ENCODE assay signal across 8 mouse cellular contexts in the genomic region with DNA sequence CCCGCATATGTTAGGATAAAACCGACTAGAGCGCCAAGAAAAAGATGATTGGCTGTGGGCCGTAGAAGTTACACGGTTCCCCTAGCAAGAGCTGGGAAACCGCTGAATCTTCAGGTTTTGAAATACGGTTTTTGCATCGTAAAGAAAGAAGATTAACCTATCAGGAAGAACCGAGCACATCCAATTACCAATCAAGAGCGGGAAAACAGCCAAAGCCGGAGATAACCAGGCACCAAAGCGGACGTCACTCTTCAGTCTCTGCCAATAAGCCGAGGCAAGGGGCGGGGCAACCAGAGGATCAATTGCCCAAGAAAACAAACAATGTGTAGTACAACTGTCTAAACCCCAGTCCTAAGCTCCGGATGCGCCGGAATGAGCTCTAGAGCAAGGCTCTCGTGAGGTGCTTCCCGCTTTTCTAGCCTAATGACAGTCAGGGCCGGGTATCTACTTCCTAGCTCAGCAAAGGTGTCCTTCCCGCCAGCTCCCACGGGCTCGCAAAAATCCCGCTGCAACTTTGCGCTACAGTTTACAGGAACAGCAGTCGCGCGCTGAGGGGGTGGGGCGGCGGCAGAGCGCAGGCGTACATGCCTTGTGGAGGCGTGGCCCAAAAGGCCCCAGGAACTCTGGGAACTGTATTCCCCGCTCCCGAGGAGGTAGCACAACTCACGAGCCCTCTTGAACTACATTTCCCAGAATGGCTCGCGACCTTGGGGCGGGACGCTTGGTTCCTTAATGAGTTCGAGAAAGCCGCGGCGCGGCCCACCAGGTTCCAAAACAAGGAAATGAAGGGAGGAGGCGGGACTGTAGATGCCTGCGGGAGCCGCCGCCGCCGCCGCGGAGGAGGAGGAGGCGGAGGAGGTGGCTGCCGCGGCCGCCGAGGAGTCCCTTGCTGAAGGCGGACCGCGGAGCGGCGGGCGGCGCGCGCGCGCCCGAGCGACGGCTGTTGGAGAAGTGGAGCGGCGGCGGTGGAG. TPM values are rescaled to one million over a fixed set of nuclear protein-coding genes. Genes with fewer than 3 reads are reported as not detected.
A peak's percentile ranks its signal among the peaks of the same experiment; 100 is the strongest.
DNase-seq lines count a peak whose midpoint lies in the region; ATAC-seq and TF ChIP-seq lines count a peak whose summit lies in the region.

No protein-coding gene starts in this region.

- DNase-seq in MEL (ENCODE audit: low read depth, low spot score) = peak; percentile 99
- peak; percentile 97 to 99 for DNase-seq in cerebellum, adult 2 months
- DNase-seq in forebrain, postnatal 0 days = peak; percentile 99
- DNase-seq in heart, postnatal 4 days = peak; percentile 97
- DNase-seq in layer of hippocampus, adult 8-10 months (ENCODE audit: low spot score in 2 of 2) = peak; percentile 96 to 98
- peak; percentile 99 for DNase-seq in ovary, adult 18-20 months (ENCODE audit: low spot score)
- DNase-seq in thymus, postnatal 0 days (ENCODE audit: low spot score) = peak; percentile 100

- WGBS in cerebellum, adult 2 months = 1% methylated on average over 75 of the region's 76 CpGs
- 2% methylated on average over 73 of the region's 76 CpGs for WGBS in forebrain, postnatal 0 days
- WGBS in lung, embryonic 15.5 days = under 1% methylated on average over 76 of the region's 76 CpGs

- H3K4me1 ChIP-seq in MEL (ENCODE audit: control insufficient read depth in 1 of 2, insufficient read depth in 2 of 2, low read length in 2 of 2) = peaks cover 0 to 6% of the 10 kb centered on the region in 2 experiments; a peak in 2 of 4 replicates
- H3K4me1 ChIP-seq in cerebellum, adult 2 months (ENCODE audit: control insufficient read depth, insufficient read depth, low read length) = peaks cover 5% of the 10 kb centered on the region; the same call in 1 of the 2 replicates
- 0 out of 2 replicates have a peak, but pooled peaks cover 3% of the 10 kb centered on the region for H3K4me1 ChIP-seq in forebrain, postnatal 0 days (ENCODE audit: insufficient read depth)
- H3K4me1 ChIP-seq in lung, embryonic 15.5 days = peaks cover 20% of the 10 kb centered on the region

- peak; percentile 46 to 83 for TF ChIP-seq POLR2A in MEL (IDR thresholded peaks at IDR 0.05; ENCODE audit: control insufficient read depth in 1 of 2, insufficient read depth in 1 of 2, low read depth in 1 of 2, low read length in 2 of 2, poor library complexity in 1 of 2)
- TF ChIP-seq POLR2A in cerebellum, adult 2 months (IDR thresholded peaks at IDR 0.05; ENCODE audit: borderline replicate concordance, insufficient read depth, low read length) = peak; percentile 67; the same call in 1 of the 2 replicates

- peak overlapping the region; percentile 91 for H3K9ac ChIP-seq in MEL (ENCODE audit: control insufficient read depth, low read depth, low read length, poor library complexity, severe bottlenecking)
- peak overlapping the region; percentile 85 for H3K9ac ChIP-seq in forebrain, postnatal 0 days
- peak overlapping the region; percentile 80 for H3K9ac ChIP-seq in lung, embryonic 15.5 days

- peaks cover 6% of the 10 kb centered on the region; the same call in 1 of the 2 replicates for H3K79me2 ChIP-seq in MEL (ENCODE audit: control insufficient read depth, insufficient read depth, low read length, poor library complexity)

- no peaks in the 10 kb centered on the region for H3K27me3 ChIP-seq in MEL (ENCODE audit: control insufficient read depth in 1 of 2, insufficient read depth in 2 of 2, low read length in 2 of 2)
- no peaks in the 10 kb centered on the region for H3K27me3 ChIP-seq in cerebellum, adult 2 months (ENCODE audit: control insufficient read depth, insufficient read depth, low read length)
- H3K27me3 ChIP-seq in forebrain, postnatal 0 days (ENCODE audit: insufficient read depth, low read length) = no peaks in the 10 kb centered on the region
- H3K27me3 ChIP-seq in lung, embryonic 15.5 days = no peaks in the 10 kb centered on the region

- peak; percentile 98 for ATAC-seq in forebrain, postnatal 0 days
- peak; percentile 98 for ATAC-seq in lung, embryonic 15.5 days (ENCODE audit: borderline replicate concordance, extremely low read depth, low FRiP score, low TSS enrichment)

- peak overlapping the region; percentile 94 for H3K27ac ChIP-seq in MEL (ENCODE audit: control insufficient read depth, low read depth, low read length)
- H3K27ac ChIP-seq in cerebellum, adult 2 months (ENCODE audit: insufficient read depth, low read length) = peak overlapping the region; percentile 55
- H3K27ac ChIP-seq in forebrain, postnatal 0 days (ENCODE audit: low read depth, low read length) = peak overlapping the region; percentile 94
- H3K27ac ChIP-seq in lung, embryonic 15.5 days = peak overlapping the region; percentile 94

- no peaks in the 10 kb centered on the region for H3K9me3 ChIP-seq in MEL (replicated peaks; ENCODE audit: insufficient read depth, low read length)
- no peaks in the 10 kb centered on the region for H3K9me3 ChIP-seq in forebrain, postnatal 0 days (ENCODE audit: low read length)
- no peaks in the 10 kb centered on the region for H3K9me3 ChIP-seq in lung, embryonic 15.5 days

- no peak for TF ChIP-seq CTCF in MEL (IDR thresholded peaks at IDR 0.05 in 2 of 3, conservative IDR thresholded peaks at IDR 0.05 in 1 of 3; ENCODE audit: control insufficient read depth in 1 of 3, insufficient read depth in 1 of 3, low read depth in 2 of 3, low read length in 3 of 3, poor library complexity in 1 of 3, severe bottlenecking in 1 of 3)
- TF ChIP-seq CTCF in cerebellum, adult 2 months (IDR thresholded peaks at IDR 0.05; ENCODE audit: borderline replicate concordance, insufficient read depth, low read depth, low read length) = no peak
- no peak for TF ChIP-seq CTCF in forebrain, postnatal 0 days (IDR thresholded peaks at IDR 0.05; ENCODE audit: low read depth)

- H3K36me3 ChIP-seq in MEL (ENCODE audit: control insufficient read depth in 1 of 2, insufficient read depth in 2 of 2, low read length in 2 of 2) = peaks cover 0 to 10% of the 10 kb centered on the region in 2 experiments; a peak in 2 of 4 replicates
- no peaks in the 10 kb centered on the region for H3K36me3 ChIP-seq in forebrain, postnatal 0 days (ENCODE audit: insufficient read depth)
- H3K36me3 ChIP-seq in lung, embryonic 15.5 days = no peaks in the 10 kb centered on the region

- peak overlapping the region; percentile 86 for H3K4me3 ChIP-seq in MEL (ENCODE audit: control insufficient read depth in 1 of 2, insufficient read depth in 1 of 2, low read depth in 2 of 2, low read length in 2 of 2)
- peak overlapping the region; percentile 95 for H3K4me3 ChIP-seq in cerebellum, adult 2 months (replicated peaks; ENCODE audit: insufficient read depth, low read depth, low read length)
- H3K4me3 ChIP-seq in forebrain, postnatal 0 days (ENCODE audit: low read depth, low read length) = peak overlapping the region; percentile 90
- H3K4me3 ChIP-seq in lung, embryonic 15.5 days = peak overlapping the region; percentile 94

- peak overlapping the region; percentile 63 for H3K4me2 ChIP-seq in forebrain, postnatal 0 days (ENCODE audit: low read depth)
- peak overlapping the region; percentile 72 for H3K4me2 ChIP-seq in lung, embryonic 15.5 days

- no peak for TF ChIP-seq EP300 in MEL (IDR thresholded peaks at IDR 0.05; ENCODE audit: low read depth in 1 of 2, low read length in 2 of 2)

- TF ChIP-seq RAD21 in MEL (IDR thresholded peaks at IDR 0.05; ENCODE audit: low read depth, low read length) = no peak

TF ChIP-seq in MEL, 35 proteins besides CTCF, POLR2A, EP300 and RAD21 (continues in another document):
- TF ChIP-seq MAFK (IDR thresholded peaks at IDR 0.05; ENCODE audit: borderline replicate concordance, low read depth, low read length) (peak; percentile 89), POLR2AphosphoS2 (IDR thresholded peaks at IDR 0.05; ENCODE audit: low read length) (peak; percentile 47; the same call in 1 of the 2 replicates), SMC3 (IDR thresholded peaks at IDR 0.05; ENCODE audit: low read depth, low read length) (no peak), ZNF384 (IDR thresholded peaks at IDR 0.05; ENCODE audit: low read depth, low read length) (no peak), USF1 (IDR thresholded peaks at IDR 0.05; ENCODE audit: low read depth, low read length) (no peak), NELFE (IDR thresholded peaks at IDR 0.05; ENCODE audit: low read depth, low read length) (peak; percentile 63), TCF12 (IDR thresholded peaks at IDR 0.05; ENCODE audit: low read depth, low read length) (peak; percentile 41), RCOR1 (IDR thresholded peaks at IDR 0.05; ENCODE audit: low read depth, low read length) (no peak), HCFC1 (IDR thresholded peaks at IDR 0.05; ENCODE audit: low read depth, low read length) (peak; percentile 97), ZC3H11A (IDR thresholded peaks at IDR 0.05; ENCODE audit: low read depth, low read length) (no peak), MAZ (IDR thresholded peaks at IDR 0.05; ENCODE audit: low read depth, low read length) (peak; percentile 9; the same call in 1 of the 2 replicates), USF2 (IDR thresholded peaks at IDR 0.05; ENCODE audit: borderline replicate concordance in 1 of 2, insufficient read depth in 1 of 2, low read depth in 1 of 2, low read length in 2 of 2) (no peak)

RNA-seq across cellular contexts. Expression of a gene that starts 9.5 kb away (rescaled TPM):
- 2.8 and 4.8 TPM in 2 replicates for total RNA-seq in MEL (2012; rRNA removed)
- polyA plus RNA-seq in MEL (2012; ENCODE audit: insufficient read depth in 1 of 2, insufficient read length in 2 of 2, low read depth in 1 of 2, low replicate concordance in 2 of 2, missing spikeins in 1 of 2) = 1 to 10 TPM in 1 of 2 experiments, not detected in 1; 8.2 TPM
- polyA plus RNA-seq in cerebellum, adult 2 months (2012; rRNA removed) = 44.7 and 45.9 TPM in 2 replicates
- 33.7 and 37.5 TPM in 2 replicates for total RNA-seq in forebrain, postnatal 0 days (2014; rRNA removed)
- 11.0 and 11.5 TPM in 2 replicates for polyA plus RNA-seq in forebrain, postnatal 0 days (2015; fragmentation: Nextera tagmentation; extraction: Ambion mirVana)
- 10 to 100 TPM; 14.2 to 14.5 TPM for total RNA-seq in heart, postnatal 4 days (2021)
- total RNA-seq in layer of hippocampus, adult 8-10 months (2022) = 10 to 100 TPM; 32.8 to 35.1 (median 34.0) TPM
- 9.5 and 10.6 TPM in 2 replicates for polyA plus RNA-seq in lung, embryonic 15.5 days (2015; fragmentation: Nextera tagmentation; extraction: Ambion mirVana)
- 15.8 and 19.7 TPM in 2 replicates for polyA plus RNA-seq in thymus, postnatal 0 days (2015; fragmentation: Nextera tagmentation; extraction: Ambion mirVana)

RNA-seq across cellular contexts. Expression of a gene that starts 46.9 kb away (rescaled TPM):
- total RNA-seq in MEL (2012; rRNA removed) = 84.7 and 102 TPM in 2 replicates
- polyA plus RNA-seq in MEL (2012; ENCODE audit: insufficient read depth in 1 of 2, insufficient read length in 2 of 2, low read depth in 1 of 2, low replicate concordance in 2 of 2, missing spikeins in 1 of 2) = 10 to 100 TPM in 1 of 2 experiments, not detected in 1; 81.2 TPM
- 113 and 114 TPM in 2 replicates for polyA plus RNA-seq in cerebellum, adult 2 months (2012; rRNA removed)
- total RNA-seq in forebrain, postnatal 0 days (2014; rRNA removed) = 73.9 and 75.1 TPM in 2 replicates
- 35.0 and 38.0 TPM in 2 replicates for polyA plus RNA-seq in forebrain, postnatal 0 days (2015; fragmentation: Nextera tagmentation; extraction: Ambion mirVana)
- 10 to 100 TPM; 31.0 to 32.1 TPM for total RNA-seq in heart, postnatal 4 days (2021)
- 10 to 100 TPM; 72.0 to 95.1 (median 79.5) TPM for total RNA-seq in layer of hippocampus, adult 8-10 months (2022)
- 57.0 and 59.8 TPM in 2 replicates for polyA plus RNA-seq in lung, embryonic 15.5 days (2015; fragmentation: Nextera tagmentation; extraction: Ambion mirVana)
- 40.1 and 40.3 TPM in 2 replicates for polyA plus RNA-seq in thymus, postnatal 0 days (2015; fragmentation: Nextera tagmentation; extraction: Ambion mirVana)

Comparison
In these comparisons a context has a peak if more than half of its experiments do, and no peak if none do; other contexts are left out.
1. Peak in every context shown above with its lines: DNase-seq, ATAC-seq, H3K4me3 ChIP-seq and H3K27ac ChIP-seq.